Mouse (Mus musculus) lung, adult 18-20 months (tissue): ENCODE data around the gene Zp1.
A peak's percentile ranks its signal among the peaks of the same experiment; 100 is the strongest.

ENCODE experiments used
- DNase-seq, 2 experiments: peaks; one replicate each; pipeline ENCODE4 v3.0.0; 2022; ENCODE audit warnings: mixed read lengths in 2 of 2

Zp1 gene

GRCm38 (mm10) chr19:10921058-10921457, 626 bp upstream of the Zp1 start:
- no peak for DNase-seq

DNA sequence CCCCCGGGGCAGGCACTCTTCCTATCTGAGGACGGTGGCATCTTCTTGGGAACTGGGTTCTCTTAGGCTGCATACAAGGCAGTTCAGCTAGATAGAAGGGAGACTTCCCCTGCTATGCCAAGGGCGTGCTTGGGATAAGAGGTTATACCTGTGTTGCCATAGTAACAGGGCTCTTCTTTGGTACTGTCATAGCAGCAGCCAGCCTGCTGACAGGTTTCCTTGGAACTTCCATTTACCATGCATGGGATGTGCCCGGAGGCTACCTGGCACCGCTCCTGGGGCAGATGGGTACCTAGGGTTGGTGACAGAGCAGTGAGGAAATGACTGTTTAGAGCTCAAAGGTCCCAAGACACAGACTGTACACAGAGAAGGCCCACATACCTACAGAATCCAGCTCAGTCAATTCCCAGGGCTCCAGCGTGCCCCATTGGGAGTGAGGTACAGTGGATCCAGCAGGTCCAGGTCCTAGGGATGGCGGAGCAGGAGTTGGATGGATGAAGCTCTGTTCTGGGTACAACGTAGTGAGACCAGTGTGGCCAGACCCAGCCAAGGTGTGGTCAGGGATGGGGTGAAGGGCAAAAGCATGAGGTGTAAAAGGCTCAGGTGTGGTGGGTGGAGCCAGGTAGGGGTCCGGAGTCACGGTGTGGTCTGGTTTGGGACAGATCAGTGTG, 2.0 kb downstream of the Zp1 start:
- no peak for DNase-seq

DNA sequence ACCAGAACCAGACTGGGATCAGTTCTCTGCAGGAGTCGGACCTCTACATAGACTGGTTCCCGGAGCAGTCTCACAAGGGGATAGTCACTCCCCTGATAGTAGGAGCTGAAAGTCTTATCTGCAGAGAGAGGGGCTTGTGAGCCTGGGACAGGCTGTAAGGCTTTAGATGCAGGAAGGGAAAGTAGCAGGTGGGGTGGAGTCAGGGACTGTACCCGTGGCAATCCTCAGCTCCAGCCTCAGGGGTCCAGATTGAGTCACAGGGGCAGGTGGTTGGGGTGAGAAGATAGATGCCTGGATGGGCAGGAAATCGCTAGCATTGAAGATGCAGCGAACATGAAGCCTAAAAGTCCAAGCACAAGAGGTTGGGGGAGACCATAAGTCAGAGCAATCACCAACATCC, 3.9 kb downstream of the Zp1 start:
- no peak for DNase-seq

DNA sequence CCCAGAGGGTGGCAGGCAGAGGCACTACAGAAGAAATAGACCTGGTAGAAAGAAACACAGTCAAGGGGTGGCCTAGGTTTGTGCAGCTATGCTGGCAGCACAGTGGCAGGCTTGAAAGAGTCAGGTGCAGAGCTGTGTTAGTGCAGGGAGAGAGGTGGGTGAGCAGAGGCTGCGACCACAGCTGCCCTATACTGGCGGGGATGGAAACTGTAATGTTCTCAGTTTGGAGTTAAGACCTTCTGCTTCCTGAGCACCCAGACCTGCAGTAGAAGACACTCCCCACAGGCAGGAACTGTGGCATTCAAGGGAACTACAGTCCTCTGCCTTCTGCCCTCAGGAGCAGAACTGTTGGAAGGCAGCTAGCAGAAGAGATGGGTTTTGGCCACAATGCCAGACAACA, 5.6 kb downstream of the Zp1 start:
- no peak for DNase-seq

GRCm38 (mm10) chr19:10914291-10914690, 6.1 kb downstream of the Zp1 start:
- no peak for DNase-seq

GRCm38 (mm10) chr19:10909087-10909721, 11.2 kb downstream of the Zp1 start:
- no peak for DNase-seq

GRCm38 (mm10) chr19:10907891-10908290, 12.5 kb downstream of the Zp1 start:
- peak; percentile 33 to 46 for DNase-seq

DNA sequence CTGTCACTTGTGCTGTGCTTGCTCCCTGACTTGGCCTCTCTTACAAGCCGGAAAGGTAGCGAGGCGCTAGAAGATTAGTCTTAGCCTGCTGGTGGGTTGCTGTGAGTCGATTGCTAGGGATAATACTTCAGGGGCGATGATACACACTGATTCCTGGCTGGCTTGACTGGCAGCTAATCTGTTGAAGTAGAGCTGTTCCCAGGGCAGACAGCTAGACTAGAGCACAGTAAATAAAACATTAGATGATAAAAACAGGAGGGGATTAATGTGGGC, 14.8 kb downstream of the Zp1 start:
- no peak for DNase-seq

DNA sequence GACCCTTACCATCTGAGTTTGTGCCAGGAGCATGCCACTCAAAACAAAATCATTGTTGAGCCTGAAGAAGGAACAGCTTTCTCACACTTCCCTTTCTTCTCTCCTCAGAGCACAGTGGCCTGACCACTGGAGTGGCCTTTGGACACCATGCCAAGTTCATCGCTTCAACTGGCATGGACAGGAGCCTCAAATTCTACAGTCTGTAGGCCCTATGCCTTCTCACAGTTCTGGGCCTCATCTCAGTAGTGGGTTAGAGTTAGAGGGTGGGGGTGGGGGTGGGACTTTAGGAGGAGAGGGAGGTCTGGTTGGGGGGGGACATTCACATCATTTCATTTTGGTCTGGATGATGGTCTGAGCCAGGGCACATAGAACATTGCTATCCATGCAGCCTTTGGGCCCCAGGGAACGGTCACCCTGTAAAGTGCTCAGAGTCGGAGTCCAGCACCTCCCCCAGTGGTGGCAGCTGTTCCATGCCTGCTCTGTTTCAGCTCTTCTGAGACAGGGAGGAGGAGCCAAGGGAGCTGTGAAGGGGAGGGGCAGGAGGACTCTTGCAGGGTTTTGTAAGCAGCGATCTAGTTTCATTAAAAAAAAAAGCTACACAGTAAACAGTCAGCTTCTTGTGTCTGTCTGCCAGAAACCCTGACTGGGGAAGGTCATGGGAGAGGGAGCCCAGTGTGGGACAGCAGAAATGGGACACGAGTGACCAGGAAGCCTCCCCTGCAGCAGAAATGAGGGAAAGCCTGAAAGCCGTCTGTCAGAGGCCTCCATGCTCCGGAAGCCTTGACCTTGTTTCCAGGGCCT, 15.3 kb downstream of the Zp1 start:
- peak; percentile 78 to 83 for DNase-seq

DNA sequence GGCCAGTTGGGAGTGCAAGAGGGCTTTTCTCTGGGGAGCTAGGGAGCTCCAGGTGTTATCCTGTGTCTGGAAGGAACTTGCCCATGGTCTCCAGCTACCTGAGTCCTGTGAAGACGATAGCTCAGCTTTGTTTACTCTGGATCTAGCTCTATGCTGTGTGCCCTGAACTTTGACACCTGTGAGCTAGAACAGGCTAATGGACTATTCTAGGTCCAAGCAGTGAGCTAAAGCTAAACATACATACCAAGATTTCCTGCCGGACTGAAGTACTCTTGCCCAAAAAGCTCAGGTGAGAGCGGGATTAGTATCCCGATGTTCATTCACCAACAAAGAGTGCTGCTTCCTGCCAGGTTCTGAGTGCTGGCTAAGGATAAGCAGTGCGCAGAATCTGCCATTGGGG, 15.9 kb downstream of the Zp1 start:
- no peak for DNase-seq

GRCm38 (mm10) chr19:10901046-10901445, 19.4 kb downstream of the Zp1 start:
- DNase-seq = no peak

- DNase-seq = no peak
Measured at GRCm38 (mm10) chr19:10900315-10900714, 20.1 kb downstream of the Zp1 start.

- no peak for DNase-seq
Measured at GRCm38 (mm10) chr19:10897491-10897890, 22.9 kb downstream of the Zp1 start.

DNA sequence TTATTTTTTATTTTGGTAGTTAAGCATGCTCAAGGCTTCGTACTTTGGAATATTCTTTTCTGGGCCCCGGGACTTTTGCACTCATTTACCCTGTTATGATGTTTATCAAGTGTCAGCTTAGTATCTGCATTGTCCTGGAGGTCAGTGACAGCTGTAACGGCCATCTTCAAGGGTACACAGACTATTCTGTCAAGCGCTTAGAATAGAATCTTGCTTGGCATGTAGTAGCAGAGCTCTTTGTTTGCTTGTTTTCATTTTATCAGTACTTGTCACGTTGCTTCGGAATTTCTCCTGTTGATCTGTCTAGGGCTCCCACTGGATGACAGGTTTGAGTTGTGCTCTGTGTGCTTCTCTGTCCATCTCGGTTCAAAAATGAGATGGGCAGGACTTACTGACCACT, 23.6 kb downstream of the Zp1 start:
- no peak for DNase-seq

- no peak for DNase-seq
Measured at GRCm38 (mm10) chr19:10895708-10896107, 24.7 kb downstream of the Zp1 start.

DNA sequence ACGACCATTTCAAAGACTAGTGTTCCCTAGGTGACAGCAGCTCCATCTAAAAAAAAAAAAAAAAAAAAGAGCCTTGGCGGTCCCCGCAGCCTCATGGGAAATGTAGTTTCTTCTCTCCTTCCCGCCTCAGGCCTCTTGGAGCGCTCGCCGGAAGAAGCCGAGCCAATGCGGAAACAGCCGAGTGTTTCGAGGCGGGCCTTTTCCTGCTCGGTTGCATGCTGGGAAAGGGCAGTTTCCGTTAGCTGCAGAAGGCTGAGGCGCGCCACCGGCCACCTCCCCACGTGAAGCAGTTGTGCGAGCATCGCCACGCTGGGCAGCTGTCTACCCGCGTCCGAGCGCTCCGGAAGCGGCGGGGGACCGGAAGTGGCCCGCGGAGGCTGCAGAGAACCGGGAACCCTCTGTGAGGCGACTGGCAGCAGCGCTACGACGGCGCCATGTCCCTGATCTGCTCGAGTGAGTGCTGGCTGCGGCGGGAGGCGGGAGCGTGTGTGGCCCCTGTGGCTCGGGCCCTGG, 25.4 kb downstream of the Zp1 start, which contains the start of gene Prpf19:
Gene Prpf19, plus strand, starts transcription at position 216 of the 513 bp plus-strand sequence.
- peak; percentile 97 to 98 for DNase-seq

GRCm38 (mm10) chr19:10892201-10892600, 28.2 kb downstream of the Zp1 start:
- peak in 1 of 2 experiments; percentile 29 for DNase-seq

DNA sequence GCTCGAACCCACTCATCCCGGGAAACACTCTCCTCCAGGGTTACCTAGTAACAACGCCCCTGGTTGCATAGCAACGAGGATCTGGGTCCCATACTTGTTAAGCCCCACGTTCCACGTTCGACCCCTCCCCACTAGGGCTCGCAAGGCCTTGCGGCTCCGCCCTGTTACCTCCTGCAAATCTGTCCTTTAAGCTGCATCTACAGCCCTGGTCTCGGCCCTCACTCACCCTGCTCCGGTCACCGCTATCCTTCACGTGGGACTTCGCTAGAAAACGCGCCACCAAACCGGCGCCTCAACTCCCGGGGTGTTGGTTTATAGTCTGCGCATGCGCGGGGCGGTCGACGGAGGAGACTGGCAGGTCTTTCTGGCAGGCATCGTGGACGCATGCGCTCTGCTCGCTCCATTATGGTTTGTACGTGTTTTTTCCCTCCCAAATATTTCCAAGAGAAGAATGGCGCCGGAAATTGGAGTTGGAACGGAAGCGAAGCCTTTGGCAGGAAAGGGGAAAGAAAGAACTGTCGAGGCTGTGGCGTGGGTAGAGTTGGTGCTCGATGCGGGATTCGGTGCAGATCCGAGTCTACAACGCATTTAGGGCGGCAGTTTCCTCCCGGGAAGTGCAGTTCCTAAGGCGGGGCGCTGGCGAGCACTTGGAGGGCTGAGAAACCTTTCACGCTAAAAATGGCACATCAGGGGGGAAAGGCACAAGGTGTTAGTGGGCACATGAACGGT, 38.8 kb downstream of the Zp1 start, which contains the start of gene Tmem109:
Gene Tmem109, minus strand, starts transcription at position 576 of the 729 bp plus-strand sequence.
- DNase-seq = peak; percentile 93 to 96

DNA sequence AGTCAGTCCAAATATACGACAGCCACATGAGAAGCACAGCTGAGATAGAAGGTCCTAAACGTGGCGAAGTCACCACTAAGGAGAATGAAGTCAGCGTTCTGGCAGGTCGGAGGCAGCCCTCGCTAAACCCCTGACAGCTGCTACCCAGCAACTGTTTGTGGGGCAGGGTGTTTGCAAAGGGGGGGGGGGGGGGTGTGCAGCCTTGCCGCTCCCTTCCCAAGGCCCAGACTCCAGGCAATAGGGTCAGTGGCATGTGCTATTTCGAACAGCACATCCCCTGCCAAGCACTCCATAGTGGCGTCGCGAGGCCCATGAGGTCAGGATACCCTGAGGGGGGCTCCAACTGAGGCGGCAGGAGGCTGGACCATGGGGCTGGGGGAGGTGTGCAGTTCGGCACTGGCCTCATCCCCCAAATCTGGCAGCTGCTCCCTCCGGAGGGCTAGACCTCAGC, 39.4 kb downstream of the Zp1 start:
- DNase-seq = no peak

- peak; percentile 84 to 85 for DNase-seq
Measured at GRCm38 (mm10) chr19:10880085-10880974, 40.1 kb downstream of the Zp1 start.

DNA sequence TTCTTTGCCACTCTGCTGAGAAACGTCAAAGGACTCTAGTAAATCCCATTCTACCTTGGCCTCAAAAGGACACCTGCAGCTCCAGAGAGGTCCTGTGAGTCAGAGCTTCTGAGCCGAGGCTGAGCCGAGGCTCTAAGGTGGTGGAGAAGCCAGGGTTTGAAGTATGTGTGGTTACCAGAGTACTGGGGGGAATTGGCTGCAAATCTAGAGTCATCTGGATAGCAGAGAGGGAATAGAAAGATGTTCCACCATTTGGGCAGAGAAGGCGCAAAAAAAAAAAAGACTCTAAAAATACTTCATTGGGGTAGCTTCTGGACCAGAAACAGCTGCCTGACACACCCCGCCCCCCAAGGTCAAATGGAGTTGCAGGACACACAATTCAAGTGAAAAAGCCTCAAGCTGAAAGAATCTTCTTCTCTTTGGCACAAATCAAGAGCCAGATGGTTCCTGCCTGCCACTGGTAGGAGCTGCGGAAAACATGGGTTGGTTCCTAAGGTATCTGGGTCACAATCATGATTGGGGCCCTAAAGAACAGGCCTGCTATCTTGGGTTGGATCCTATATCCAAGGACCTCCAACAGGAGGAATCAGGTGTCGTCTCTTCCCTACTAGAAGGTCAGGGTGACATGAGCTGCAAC, 42.1 kb downstream of the Zp1 start:
- peak in 1 of 2 experiments; percentile 32 for DNase-seq
